Mouse (Mus musculus) ES-Bruce4 (cell line): ENCODE data around the gene Scgb3a1. TPM values are rescaled to one million over a fixed set of nuclear protein-coding genes. Genes with fewer than 3 reads are reported as not detected.

Experiments used
- H3K27ac ChIP-seq: 2 replicates; pipeline ENCODE4 v1.5.1; 2012; ENCODE audit warnings: low read length, inconsistent platforms; ENCODE audit not compliant: insufficient read depth
- H3K27me3 ChIP-seq: 2 replicates; pipeline ENCODE4 v1.6.1; 2012; ENCODE audit warnings: mild to moderate bottlenecking, low read length, inconsistent platforms; ENCODE audit not compliant: control insufficient read depth, poor library complexity, insufficient read depth, severe bottlenecking
- H3K36me3 ChIP-seq: 2 replicates; pipeline ENCODE4 v1.6.1; 2012; ENCODE audit warnings: inconsistent platforms, mild to moderate bottlenecking, low read length, moderate library complexity; ENCODE audit not compliant: control insufficient read depth, poor library complexity, insufficient read depth, severe bottlenecking
- H3K4me1 ChIP-seq: one replicate; pipeline ENCODE4 v1.8.1; 2011; ENCODE audit warnings: low read length; ENCODE audit not compliant: control insufficient read depth, insufficient read depth
- H3K4me3 ChIP-seq: 2 replicates; pipeline ENCODE4 v1.5.1; 2011; ENCODE audit warnings: low read depth, mild to moderate bottlenecking, low read length
- H3K9ac ChIP-seq: 2 replicates; pipeline ENCODE4 v1.6.1; 2012; ENCODE audit warnings: low read depth, mild to moderate bottlenecking, inconsistent platforms; ENCODE audit not compliant: poor library complexity, severe bottlenecking
- H3K9me3 ChIP-seq: replicated peaks from 2 replicates; pipeline ENCODE4 v1.6.1; 2012; ENCODE audit warnings: mild to moderate bottlenecking, low read length, inconsistent platforms; ENCODE audit not compliant: control insufficient read depth, poor library complexity, insufficient read depth, severe bottlenecking
- CTCF ChIP-seq: IDR thresholded peaks from one replicate; pipeline ENCODE4 v1.8.1; 2011; ENCODE audit warnings: low read depth, low read length
- EP300 ChIP-seq: IDR thresholded peaks from 2 replicates; pipeline ENCODE4 v1.6.1; 2011; ENCODE audit warnings: low read depth, low read length; ENCODE audit not compliant: insufficient read depth
- POLR2A ChIP-seq: IDR thresholded peaks from one replicate; pipeline ENCODE4 v1.8.1; 2011; ENCODE audit warnings: low read length; ENCODE audit not compliant: insufficient read depth
- polyA plus RNA-seq: library from polyadenylated mRNA; stranded (reverse); fragments of >200 nt; gene quantifications from 2 replicates; pipeline ENCODE4 v1.2.4, GENCODE M21; 2011; ENCODE audit warnings: low read depth; ENCODE audit not compliant: missing spikeins, insufficient read depth, insufficient read length

The Scgb3a1 gene
- polyA plus RNA-seq, 1 experiment = not detected

DNA sequence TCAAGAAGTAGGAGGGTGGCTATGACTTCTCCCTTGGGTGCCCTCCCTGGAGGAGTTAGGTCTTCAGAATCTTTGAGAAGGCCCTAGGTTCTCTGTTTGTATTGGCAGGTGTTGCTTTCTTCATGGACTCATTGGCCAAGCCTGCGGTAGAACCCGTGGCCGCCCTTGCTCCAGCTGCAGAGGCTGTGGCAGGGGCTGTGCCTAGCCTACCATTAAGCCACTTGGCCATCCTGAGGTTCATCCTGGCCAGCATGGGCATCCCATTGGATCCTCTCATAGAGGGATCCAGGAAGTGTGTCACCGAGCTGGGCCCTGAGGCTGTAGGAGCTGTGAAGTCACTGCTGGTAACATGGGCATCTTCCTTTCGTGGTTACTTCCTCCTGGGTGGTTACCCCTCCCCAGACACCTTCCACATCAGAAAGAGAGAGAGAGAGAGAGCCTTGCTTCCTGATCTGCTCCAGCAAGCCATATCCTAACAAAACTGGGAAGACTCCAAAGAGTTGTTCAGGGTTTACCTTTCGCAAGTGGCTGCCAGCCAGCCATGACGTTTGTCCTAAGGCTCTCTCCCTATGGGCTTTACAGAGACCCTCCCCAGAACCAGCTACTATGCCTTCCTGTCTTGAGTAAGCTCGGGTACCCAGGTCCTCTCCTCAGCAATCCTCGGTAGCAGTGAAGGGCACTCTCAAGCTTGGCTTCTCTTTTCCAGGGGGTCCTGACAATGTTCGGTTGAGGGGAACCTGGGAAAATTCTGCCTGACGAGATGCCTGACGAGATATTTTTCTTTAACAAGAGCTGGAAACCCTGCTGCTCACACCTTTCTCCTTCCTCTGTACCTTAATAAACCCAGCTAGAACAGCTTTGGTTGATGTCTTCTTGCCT lies 1.1 kb downstream of the Scgb3a1 start:
- no peak overlapping the region for H3K4me3 ChIP-seq
- peaks cover 1% of the 10 kb centered on the region for H3K4me1 ChIP-seq
- H3K36me3 ChIP-seq = peaks cover 5% of the 10 kb centered on the region
- no peak overlapping the region for H3K27ac ChIP-seq
- no peaks in the 10 kb centered on the region for H3K27me3 ChIP-seq
- TF ChIP-seq POLR2A (no peak), CTCF (no peak), EP300 (no peak)
- no peak overlapping the region for H3K9ac ChIP-seq
- no peaks in the 10 kb centered on the region; the same call in none of the 2 replicates for H3K9me3 ChIP-seq

- Histone ChIP-seq H3K27me3 (no peaks in the 10 kb centered on the region), H3K27ac (no peak overlapping the region)
Measured at GRCm38 (mm10) chr11:49665462-49665861, 2.1 kb downstream of the Scgb3a1 start.

DNA sequence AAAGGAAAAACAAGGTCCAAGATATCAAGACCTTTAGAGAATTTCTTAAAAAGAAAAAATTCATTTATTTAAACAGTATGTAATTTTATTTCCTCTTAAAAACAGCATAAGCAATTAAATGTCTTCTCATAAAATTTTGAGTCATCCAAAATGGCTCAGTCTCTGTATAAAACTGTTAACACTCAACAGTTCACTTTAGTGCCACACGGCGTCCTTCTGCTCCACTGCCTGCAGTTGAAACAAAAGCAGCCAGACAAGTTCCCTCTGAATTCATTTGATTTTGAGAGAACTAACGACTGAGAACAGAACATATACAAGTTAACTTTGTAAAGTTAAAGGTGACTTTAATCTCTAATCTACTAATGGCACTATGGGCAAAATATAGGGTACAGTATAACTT lies 10.0 kb downstream of the Scgb3a1 start:
- Histone ChIP-seq H3K4me3 (no peak overlapping the region), H3K9ac (no peak overlapping the region), H3K4me1 (no peaks in the 10 kb centered on the region), H3K27me3 (no peaks in the 10 kb centered on the region), H3K9me3 (no peaks in the 10 kb centered on the region), H3K36me3 (peaks cover 45% of the 10 kb centered on the region), H3K27ac (no peak overlapping the region)
- TF ChIP-seq CTCF (no peak), EP300 (no peak), POLR2A (no peak)

More at GRCm38 (mm10) chr11:49665462-49665861, 2.1 kb downstream of the Scgb3a1 start:
- TF ChIP-seq POLR2A (no peak), EP300 (no peak), CTCF (no peak)
- no peaks in the 10 kb centered on the region; the same call in 1 of the 2 replicates for H3K9me3 ChIP-seq
- H3K36me3 ChIP-seq = peaks cover 7% of the 10 kb centered on the region
- H3K4me1 ChIP-seq = no peaks in the 10 kb centered on the region
- H3K9ac ChIP-seq = no peak overlapping the region
- H3K4me3 ChIP-seq = no peak overlapping the region

- peaks cover 73% of the 10 kb centered on the region for H3K36me3 ChIP-seq
- H3K9ac ChIP-seq = no peak overlapping the region
- H3K27ac ChIP-seq = no peak overlapping the region
- no peaks in the 10 kb centered on the region for H3K9me3 ChIP-seq
- TF ChIP-seq POLR2A = no peak
- no peak for TF ChIP-seq EP300
- TF ChIP-seq CTCF = no peak
- H3K4me3 ChIP-seq = no peak overlapping the region
- no peaks in the 10 kb centered on the region for H3K27me3 ChIP-seq
- no peaks in the 10 kb centered on the region for H3K4me1 ChIP-seq
Measured at GRCm38 (mm10) chr11:49684237-49684973, 21.0 kb downstream of the Scgb3a1 start.

DNA sequence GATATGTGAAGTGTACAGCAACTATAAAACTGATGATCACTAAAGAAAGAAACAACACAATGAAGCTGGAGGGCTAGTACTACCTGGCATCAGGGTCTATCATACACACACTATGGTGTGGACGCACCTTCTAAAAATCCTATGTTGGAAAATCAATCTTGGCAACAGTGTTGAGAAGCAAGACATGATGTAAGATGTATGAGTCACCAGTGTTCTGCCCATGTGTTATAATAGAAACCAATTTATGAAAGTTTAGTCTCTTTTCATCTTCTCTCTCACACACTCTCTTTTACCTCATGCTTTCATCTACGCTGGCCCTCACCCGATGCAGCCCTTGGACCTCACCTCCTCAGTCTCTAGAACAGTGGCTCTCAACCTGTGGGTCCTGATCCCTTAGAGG lies 31.6 kb downstream of the Scgb3a1 start:
- H3K4me3 ChIP-seq = no peak overlapping the region
- no peaks in the 10 kb centered on the region for H3K27me3 ChIP-seq
- peaks cover 34% of the 10 kb centered on the region for H3K36me3 ChIP-seq
- TF ChIP-seq POLR2A (no peak), CTCF (no peak), EP300 (no peak)
- H3K27ac ChIP-seq = no peak overlapping the region
- H3K9ac ChIP-seq = no peak overlapping the region
- H3K9me3 ChIP-seq = no peaks in the 10 kb centered on the region
- peaks cover 2% of the 10 kb centered on the region for H3K4me1 ChIP-seq
